Mouse (Mus musculus): ENCODE data around the gene Mymx.

GRCm38 (mm10) chr17:45582715-45583355, 19.1 kb downstream of the Mymx start:
- no peak for TF ChIP-seq RCOR1 (conservative IDR thresholded peaks at IDR 0.05; ENCODE audit: low read depth, low read length)
- peak; percentile 26 to 98; a peak in 2 of 4 replicates for TF ChIP-seq CTCF (conservative IDR thresholded peaks at IDR 0.05 in 1 of 2, IDR thresholded peaks at IDR 0.05 in 1 of 2; ENCODE audit: low read depth in 2 of 2, low read length in 2 of 2)
- no peak for TF ChIP-seq EP300 (IDR thresholded peaks at IDR 0.05; ENCODE audit: low read length)
- TF ChIP-seq CHD2 (IDR thresholded peaks at IDR 0.05; ENCODE audit: low read length): no peak
- no peak for TF ChIP-seq KAT2A (IDR thresholded peaks at IDR 0.05; ENCODE audit: insufficient replicate concordance, low read length)
- no peak for TF ChIP-seq MAX (IDR thresholded peaks at IDR 0.05; ENCODE audit: low read length)
- no peak for TF ChIP-seq POLR2A (IDR thresholded peaks at IDR 0.05; ENCODE audit: low read depth, low read length)
- peak; percentile 49; the same call in 1 of the 2 replicates for TF ChIP-seq MYC (IDR thresholded peaks at IDR 0.05; ENCODE audit: low read depth, low read length)
- TF ChIP-seq MAFK (IDR thresholded peaks at IDR 0.05; ENCODE audit: insufficient replicate concordance, low read length): no peak

All from CH12.LX (cell line).